Mouse (Mus musculus) liver, postnatal 0 days (tissue): ENCODE results near the gene Gnb4. TPM values are rescaled to one million over a fixed set of nuclear protein-coding genes. Genes with fewer than 3 reads are reported as not detected.
A peak's percentile ranks its signal among the peaks of the same experiment; 100 is the strongest.

Experiments
- ATAC-seq: fragments of 200-750 bp; cut with Nextera tagmentation; 2 replicates; pipeline ENCODE4 v1.8.0; 2017; ENCODE audit warnings: mild to moderate bottlenecking, moderate library complexity
- DNase-seq: peaks from one replicate; pipeline ENCODE4 v3.0.0-alpha.2; 2016
- H3K27ac ChIP-seq: fragments of 300-500 bp; sonication (generic); 2 replicates; pipeline ENCODE4 v1.5.1; 2014; ENCODE audit warnings: antibody characterized with exemption, moderate library complexity, mild to moderate bottlenecking, low read depth
- H3K27me3 ChIP-seq: fragments of 300-500 bp; sonication (generic); 2 replicates; pipeline ENCODE4 v1.6.1; 2014; ENCODE audit warnings: low read length, control low read depth, mixed read lengths; ENCODE audit not compliant: insufficient read depth
- H3K36me3 ChIP-seq: fragments of 300-500 bp; sonication (generic); replicated peaks from 2 replicates; pipeline ENCODE4 v1.6.1; 2014; ENCODE audit warnings: mild to moderate bottlenecking, control low read depth, low read length, moderate library complexity, mixed read lengths; ENCODE audit not compliant: insufficient read depth
- H3K4me1 ChIP-seq: fragments of 300-500 bp; sonication (generic); 2 replicates; pipeline ENCODE4 v1.6.1; 2014; ENCODE audit warnings: antibody characterized with exemption, mild to moderate bottlenecking, control low read depth; ENCODE audit not compliant: insufficient read depth
- H3K4me2 ChIP-seq: fragments of 300-500 bp; sonication (generic); 2 replicates; pipeline ENCODE4 v1.6.1; 2014; ENCODE audit warnings: low read depth, mild to moderate bottlenecking, low read length, moderate library complexity, mixed read lengths
- H3K4me3 ChIP-seq: fragments of 300-500 bp; sonication (generic); 2 replicates; pipeline ENCODE4 v1.5.1; 2014; ENCODE audit warnings: low read depth, low read length
- H3K9ac ChIP-seq: fragments of 300-500 bp; sonication (generic); replicated peaks from 2 replicates; pipeline ENCODE4 v1.6.1; 2014; ENCODE audit warnings: mild to moderate bottlenecking, moderate library complexity
- H3K9me3 ChIP-seq: fragments of 300-500 bp; sonication (generic); 2 replicates; pipeline ENCODE4 v1.6.1; 2016; ENCODE audit warnings: mild to moderate bottlenecking, control low read depth, low read length, mixed read lengths
- CTCF ChIP-seq: sonication (generic); IDR thresholded peaks from 2 replicates; pipeline ENCODE4 v1.5.1; 2016; ENCODE audit warnings: antibody characterized with exemption, low read depth
- EP300 ChIP-seq: IDR thresholded peaks from 2 replicates; pipeline ENCODE4 v1.6.1; 2016; ENCODE audit warnings: antibody characterized with exemption, low read depth, mild to moderate bottlenecking
- WGBS: fragments of 180-500 bp; shearing (Covaris S2); extraction: QIAGEN DNeasy Blood & Tissue Kit; methylation state at CpG from one replicate; pipeline ENCODE4 v1.1.7; 2014; ENCODE audit not compliant: insufficient replicate concordance; 5-methylcytosine and 5-hydroxymethylcytosine counted together
- polyA plus RNA-seq: library from polyadenylated mRNA; unstranded; fragments of >200 nt; fragmentation: Nextera tagmentation; extraction: Ambion mirVana; gene quantifications from 2 replicates; pipeline ENCODE4 v1.2.1, GENCODE M21; 2015

Gene Gnb4
- polyA plus RNA-seq, 1 experiment from 2014 or later = 6.7 TPM

GRCm38 (mm10) chr3:32617053-32617642 lies 763 bp upstream of the Gnb4 start:
- TF ChIP-seq CTCF = no peak
- TF ChIP-seq EP300 = no peak
- H3K4me3 ChIP-seq = peak overlapping the region; percentile 60
- WGBS = 26% methylated on average over 16 of the region's 16 CpGs
- peak overlapping the region; percentile 93 for H3K4me2 ChIP-seq
- H3K36me3 ChIP-seq = no peaks in the 10 kb centered on the region
- H3K27me3 ChIP-seq = 0 out of 2 replicates have a peak, but pooled peaks cover 4% of the 10 kb centered on the region
- no peak overlapping the region for H3K9ac ChIP-seq
- ATAC-seq (no peak; the same call in 1 of the 2 replicates), DNase-seq (no peak)
- H3K4me1 ChIP-seq = no peaks in the 10 kb centered on the region
- H3K9me3 ChIP-seq = no peaks in the 10 kb centered on the region
- no peak overlapping the region for H3K27ac ChIP-seq

DNA sequence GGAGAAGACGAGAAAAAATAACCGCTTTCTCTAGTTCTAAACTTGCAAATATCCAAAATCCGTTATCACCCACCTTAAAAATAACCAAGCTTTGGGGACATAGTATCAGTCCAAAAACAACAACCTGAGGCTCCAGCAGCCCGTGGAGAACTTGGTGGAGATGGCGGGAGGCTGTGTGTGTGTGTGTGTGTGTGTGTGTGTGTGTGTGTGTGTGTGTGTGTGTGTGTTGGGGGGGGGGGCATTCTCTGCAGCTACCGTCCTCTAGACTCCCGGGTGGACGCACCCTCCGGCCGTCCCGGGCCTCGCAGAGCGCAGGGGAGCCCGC lies 417 bp downstream of the Gnb4 start:
- H3K36me3 ChIP-seq = no peaks in the 10 kb centered on the region
- H3K9me3 ChIP-seq = no peaks in the 10 kb centered on the region
- no peak for TF ChIP-seq CTCF
- no peak for TF ChIP-seq EP300
- 0 out of 2 replicates have a peak, but pooled peaks cover 4% of the 10 kb centered on the region for H3K27me3 ChIP-seq
- peak overlapping the region; percentile 57 for H3K9ac ChIP-seq
- peak overlapping the region; percentile 60 for H3K4me3 ChIP-seq
- DNase-seq (no peak), ATAC-seq (peak; percentile 35; the same call in 1 of the 2 replicates)
- H3K4me2 ChIP-seq = peak overlapping the region; percentile 93
- H3K4me1 ChIP-seq = no peaks in the 10 kb centered on the region
- WGBS = 9% methylated on average over 11 of the region's 14 CpGs
- H3K27ac ChIP-seq = no peak overlapping the region

DNA sequence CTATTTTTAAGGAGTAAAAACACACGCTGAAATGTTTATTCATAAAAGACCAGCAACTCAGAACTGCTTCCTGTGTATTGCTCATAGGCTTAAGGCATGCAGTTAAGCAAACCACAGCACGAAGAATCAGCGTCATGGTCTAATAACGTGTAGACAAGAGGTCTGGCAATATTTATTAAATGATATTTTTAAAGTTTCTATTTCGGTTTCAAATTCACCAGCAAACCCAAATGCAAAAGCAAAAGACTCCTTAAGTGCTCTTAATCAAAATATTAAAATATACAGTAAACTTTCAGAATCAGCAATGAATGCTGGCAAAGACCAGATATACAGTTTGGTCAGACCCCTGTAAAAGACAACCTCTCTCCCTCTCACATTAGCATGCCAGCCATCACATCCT lies 1.0 kb downstream of the Gnb4 start:
- ATAC-seq (no peak), DNase-seq (no peak)
- H3K36me3 ChIP-seq = no peaks in the 10 kb centered on the region
- H3K9me3 ChIP-seq = no peaks in the 10 kb centered on the region
- H3K9ac ChIP-seq = peak overlapping the region; percentile 57; the same call in 1 of the 2 replicates
- no peaks in the 10 kb centered on the region for H3K4me1 ChIP-seq
- H3K27ac ChIP-seq = no peak overlapping the region
- TF ChIP-seq CTCF (no peak), EP300 (no peak)
- H3K27me3 ChIP-seq = 0 out of 2 replicates have a peak, but pooled peaks cover 4% of the 10 kb centered on the region
- WGBS = 40% methylated on average over 5 of the region's 5 CpGs
- peak overlapping the region; percentile 93 for H3K4me2 ChIP-seq
- peak overlapping the region; percentile 60 for H3K4me3 ChIP-seq

GRCm38 (mm10) chr3:32614786-32615185 lies 1.6 kb downstream of the Gnb4 start:
- no peak overlapping the region for H3K4me2 ChIP-seq
- no peak overlapping the region for H3K27ac ChIP-seq
- H3K27me3 ChIP-seq = 0 out of 2 replicates have a peak, but pooled peaks cover 4% of the 10 kb centered on the region
- no peaks in the 10 kb centered on the region for H3K4me1 ChIP-seq
- ATAC-seq = no peak
- DNase-seq = no peak
- no peak overlapping the region for H3K9ac ChIP-seq
- TF ChIP-seq CTCF (no peak), EP300 (no peak)
- WGBS = 80% methylated on average over 2 of the region's 2 CpGs
- H3K36me3 ChIP-seq = no peaks in the 10 kb centered on the region
- H3K4me3 ChIP-seq = no peak overlapping the region
- H3K9me3 ChIP-seq = no peaks in the 10 kb centered on the region

GRCm38 (mm10) chr3:32611606-32612170 lies 4.7 kb downstream of the Gnb4 start:
- DNase-seq (no peak), ATAC-seq (no peak)

GRCm38 (mm10) chr3:32610560-32610959 lies 5.8 kb downstream of the Gnb4 start:
- Histone ChIP-seq H3K9me3 (no peaks in the 10 kb centered on the region), H3K36me3 (no peaks in the 10 kb centered on the region), H3K27me3 (no peaks in the 10 kb centered on the region), H3K9ac (no peak overlapping the region), H3K4me1 (no peaks in the 10 kb centered on the region), H3K4me3 (no peak overlapping the region), H3K27ac (no peak overlapping the region), H3K4me2 (no peak overlapping the region)
- no peak for ATAC-seq
- TF ChIP-seq CTCF (peak; percentile 68), EP300 (no peak)
- DNase-seq = peak; percentile 31
- WGBS = 29% methylated on average over 7 of the region's 7 CpGs

More at GRCm38 (mm10) chr3:32611606-32612170, 4.7 kb downstream of the Gnb4 start:
- Histone ChIP-seq H3K4me2 (no peak overlapping the region), H3K4me3 (no peak overlapping the region), H3K9ac (no peak overlapping the region), H3K27me3 (0 out of 2 replicates have a peak, but pooled peaks cover 2% of the 10 kb centered on the region), H3K9me3 (no peaks in the 10 kb centered on the region), H3K27ac (no peak overlapping the region), H3K4me1 (no peaks in the 10 kb centered on the region), H3K36me3 (no peaks in the 10 kb centered on the region)
- TF ChIP-seq EP300 = no peak
- TF ChIP-seq CTCF = no peak
- WGBS = 67% methylated on average over 11 of the region's 11 CpGs
